9 mouse cellular contexts compared by ENCODE assay signal in the genomic region with DNA sequence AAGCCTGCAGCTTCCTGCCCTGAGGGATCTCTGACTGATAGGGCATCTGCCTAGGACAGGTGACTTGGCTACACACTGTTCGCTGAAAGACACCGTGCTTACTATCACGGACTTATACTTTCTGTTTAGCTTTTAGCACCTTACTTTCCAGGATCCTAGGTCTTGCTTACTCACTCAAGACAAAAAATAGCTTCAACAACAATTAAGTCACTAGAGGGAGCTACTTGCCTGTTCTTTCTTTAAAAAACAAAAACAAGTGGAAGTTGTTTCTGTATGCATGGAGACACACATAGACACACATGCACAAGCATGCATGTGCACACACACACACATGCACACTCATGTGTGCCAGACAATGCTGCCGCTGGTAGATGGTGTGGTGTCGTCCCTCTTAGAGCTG. TPM values are rescaled to one million over a fixed set of nuclear protein-coding genes. Genes with fewer than 3 reads are reported as not detected.
A peak's percentile ranks its signal among the peaks of the same experiment; 100 is the strongest.
DNase-seq lines count a peak whose midpoint lies in the region; ATAC-seq lines count a peak whose summit lies in the region.
"Had no signal": no experiment of that assay in that cellular context is flagged by ENCODE, and none has a peak within 500 bp of the region (broad histone marks: within the 10 kb centered on the region; RNA-seq: fewer than 3 reads in every experiment).

No protein-coding gene starts in this region.

- DNase-seq in cerebellum, adult 9-11 months = peak; percentile 7
- DNase-seq in midbrain, embryonic 14.5 days = peak; percentile 67
- DNase-seq in midbrain, embryonic 10.5 days (ENCODE audit: low spot score) = no peak
- DNase-seq in intestine, embryonic 14.5 days (ENCODE audit: low spot score) = peak; percentile 64
- peak; percentile 70 for DNase-seq in splenic B cell, adult 2 months (ENCODE audit: low read depth, low spot score)
- no peak for DNase-seq in urinary bladder, postnatal 36 days (ENCODE audit: low spot score in 2 of 2)
- DNase-seq in gastrocnemius, postnatal 36 days = no peak

- H3K9ac ChIP-seq in midbrain, embryonic 14.5 days (replicated peaks; ENCODE audit: low read length) = no peak overlapping the region
- H3K9ac ChIP-seq in intestine, embryonic 14.5 days (ENCODE audit: low read length) = no peak overlapping the region

- H3K4me3 ChIP-seq in midbrain, embryonic 14.5 days (replicated peaks; ENCODE audit: low read depth, low read length) = no peak overlapping the region
- no peak overlapping the region for H3K4me3 ChIP-seq in midbrain, embryonic 10.5 days
- H3K4me3 ChIP-seq in intestine, embryonic 14.5 days (ENCODE audit: low read depth, low read length) = no peak overlapping the region

- no peaks in the 10 kb centered on the region for H3K36me3 ChIP-seq in midbrain, embryonic 14.5 days (ENCODE audit: control insufficient read depth, insufficient read depth, low read length)
- H3K36me3 ChIP-seq in midbrain, embryonic 10.5 days = no peaks in the 10 kb centered on the region
- H3K36me3 ChIP-seq in intestine, embryonic 14.5 days (ENCODE audit: control insufficient read depth, insufficient read depth, low read length) = no peaks in the 10 kb centered on the region
- H3K36me3 ChIP-seq in splenic B cell, adult 2 months (ENCODE audit: control insufficient read depth, insufficient read depth, low read length, poor library complexity, severe bottlenecking) = peaks cover 1% of the 10 kb centered on the region; the same call in 1 of the 2 replicates

- intact Hi-C loops in gastrocnemius, postnatal 36 days (cut with DNase I) = loop anchor here (10.0 kb wide), 1 partner anchor 78 kb away; no protein-coding TSS in a partner anchor

- no peak for ATAC-seq in cerebellum, adult (ENCODE audit: insufficient number of reproducible peaks, low FRiP score, low TSS enrichment)
- no peak for ATAC-seq in midbrain, embryonic 14.5 days (ENCODE audit: low FRiP score, low TSS enrichment)
- ATAC-seq in intestine, embryonic 14.5 days (replicated peaks; ENCODE audit: low FRiP score, low TSS enrichment, low read depth) = no peak

- peaks cover 32% of the 10 kb centered on the region for H3K27me3 ChIP-seq in midbrain, embryonic 14.5 days (ENCODE audit: control insufficient read depth, insufficient read depth, low read length)
- H3K27me3 ChIP-seq in midbrain, embryonic 10.5 days (ENCODE audit: low read depth, poor library complexity, severe bottlenecking) = peaks cover 41% of the 10 kb centered on the region
- peaks cover 36% of the 10 kb centered on the region for H3K27me3 ChIP-seq in intestine, embryonic 14.5 days (replicated peaks; ENCODE audit: control insufficient read depth, insufficient read depth, low read length)
- 0 out of 2 replicates have a peak, but pooled peaks cover 1% of the 10 kb centered on the region for H3K27me3 ChIP-seq in splenic B cell, adult 2 months (ENCODE audit: control insufficient read depth, insufficient read depth, low read length, poor library complexity, severe bottlenecking)

- H3K27ac ChIP-seq in midbrain, embryonic 14.5 days (replicated peaks; ENCODE audit: low read depth, low read length) = no peak overlapping the region
- H3K27ac ChIP-seq in midbrain, embryonic 10.5 days (replicated peaks) = no peak overlapping the region
- no peak overlapping the region for H3K27ac ChIP-seq in intestine, embryonic 14.5 days (ENCODE audit: low read depth)

- WGBS in midbrain, embryonic 14.5 days = 46% methylated on average over 5 of the region's 5 CpGs
- WGBS in midbrain, embryonic 10.5 days = 50% methylated on average over 5 of the region's 5 CpGs
- WGBS in intestine, embryonic 14.5 days = 38% methylated on average over 5 of the region's 5 CpGs

- peaks cover 4% of the 10 kb centered on the region; the same call in 1 of the 2 replicates for H3K4me1 ChIP-seq in midbrain, embryonic 14.5 days (ENCODE audit: control insufficient read depth, insufficient read depth, low read length)
- H3K4me1 ChIP-seq in midbrain, embryonic 10.5 days = peaks cover 22% of the 10 kb centered on the region
- H3K4me1 ChIP-seq in intestine, embryonic 14.5 days (replicated peaks; ENCODE audit: control insufficient read depth, insufficient read depth, low read length) = peaks cover 8% of the 10 kb centered on the region; the same call in 1 of the 2 replicates

- H3K4me2 ChIP-seq in midbrain, embryonic 14.5 days (ENCODE audit: low read length) = no peak overlapping the region
- H3K4me2 ChIP-seq in intestine, embryonic 14.5 days (ENCODE audit: low read length) = no peak overlapping the region

- H3K9me3 ChIP-seq in midbrain, embryonic 14.5 days (ENCODE audit: control insufficient read depth, low read length) = no peaks in the 10 kb centered on the region
- H3K9me3 ChIP-seq in midbrain, embryonic 10.5 days (replicated peaks) = 0 out of 2 replicates have a peak, but pooled peaks cover 4% of the 10 kb centered on the region
- H3K9me3 ChIP-seq in intestine, embryonic 14.5 days (ENCODE audit: control insufficient read depth, low read length) = no peaks in the 10 kb centered on the region

RNA-seq across cellular contexts. Expression of a gene that starts 3.9 kb away (rescaled TPM):
- 0.93 and 1.1 TPM in 2 replicates for polyA plus RNA-seq in midbrain, embryonic 14.5 days (2014; fragmentation: Nextera tagmentation; extraction: Ambion mirVana)
- polyA plus RNA-seq in midbrain, embryonic 10.5 days (2016; fragmentation: Nextera tagmentation; extraction: Ambion mirVana) = 1.8 and 1.9 TPM in 2 replicates
- 1.7 and 1.9 TPM in 2 replicates for polyA plus RNA-seq in intestine, embryonic 14.5 days (2014; fragmentation: Nextera tagmentation; extraction: Ambion mirVana)
- total RNA-seq in gastrocnemius, postnatal 36 days (2021) = 1 to 10 TPM; 1.3 to 1.8 TPM

RNA-seq across cellular contexts. Expression of a gene that starts 24.8 kb away (rescaled TPM):
- polyA plus RNA-seq in midbrain, embryonic 14.5 days (2014; fragmentation: Nextera tagmentation; extraction: Ambion mirVana) = 36.5 and 40.3 TPM in 2 replicates
- 8.9 and 12.9 TPM in 2 replicates for polyA plus RNA-seq in midbrain, embryonic 10.5 days (2016; fragmentation: Nextera tagmentation; extraction: Ambion mirVana)
- 13.4 and 15.6 TPM in 2 replicates for polyA plus RNA-seq in intestine, embryonic 14.5 days (2014; fragmentation: Nextera tagmentation; extraction: Ambion mirVana)
- 10 to 100 TPM; 36.7 to 38.3 TPM for total RNA-seq in gastrocnemius, postnatal 36 days (2021)

RNA-seq across cellular contexts. Expression of a gene that starts 59.0 kb away (rescaled TPM):
- polyA plus RNA-seq in midbrain, embryonic 14.5 days (2014; fragmentation: Nextera tagmentation; extraction: Ambion mirVana) = not detected in 2 replicates
- not detected in 2 replicates for polyA plus RNA-seq in midbrain, embryonic 10.5 days (2016; fragmentation: Nextera tagmentation; extraction: Ambion mirVana)
- polyA plus RNA-seq in intestine, embryonic 14.5 days (2014; fragmentation: Nextera tagmentation; extraction: Ambion mirVana) = 0.19 TPM in 1 of 2 replicates, not detected in the other
- 1 to 10 TPM in 1 of 2 experiments, under 1 TPM in 1; 0.69 to 1.5 TPM for total RNA-seq in gastrocnemius, postnatal 36 days (2021)
- total RNA-seq: neutrophil, adult 5-6 weeks had no signal

Comparison
In these comparisons a context has a peak if more than half of its experiments do, and no peak if none do; other contexts are left out.
1. DNase-seq: peak in cerebellum, adult 9-11 months (single experiment), midbrain, embryonic 14.5 days (single experiment), intestine, embryonic 14.5 days (single experiment) and splenic B cell, adult 2 months (single experiment); none in midbrain, embryonic 10.5 days (single experiment), urinary bladder, postnatal 36 days (0 of 2) and gastrocnemius, postnatal 36 days (0 of 2).